Mouse (Mus musculus) stomach, embryonic 16.5 days (tissue): Measurements from ENCODE around the gene Rrnad1. TPM values are rescaled to one million over a fixed set of nuclear protein-coding genes. Genes with fewer than 3 reads are reported as not detected.
A peak's percentile ranks its signal among the peaks of the same experiment; 100 is the strongest.
"Not testable (repeated sequence)": the region's sequence is repeated elsewhere in the genome, so short reads cannot be mapped to it uniquely, and the experiment has no call there.

Experiments used
- ATAC-seq: fragments of 200-750 bp; cut with Nextera tagmentation; 2 replicates; pipeline ENCODE4 v1.8.0; 2017; ENCODE audit warnings: moderate number of reproducible peaks, moderate TSS enrichment; ENCODE audit not compliant: insufficient read depth, low FRiP score
- H3K27ac ChIP-seq: fragments of 300-500 bp; sonication (generic); 2 replicates; pipeline ENCODE4 v1.5.1; 2014; ENCODE audit warnings: low read length
- H3K27me3 ChIP-seq: fragments of 300-500 bp; sonication (generic); 2 replicates; pipeline ENCODE4 v1.6.1; 2014; ENCODE audit warnings: low read length, control low read depth, mixed read lengths; ENCODE audit not compliant: control insufficient read depth, insufficient read depth
- H3K36me3 ChIP-seq: fragments of 300-500 bp; sonication (generic); 2 replicates; pipeline ENCODE4 v1.6.1; 2014; ENCODE audit warnings: low read length; ENCODE audit not compliant: control insufficient read depth, insufficient read depth
- H3K4me1 ChIP-seq: fragments of 300-500 bp; sonication (generic); 2 replicates; pipeline ENCODE4 v1.6.1; 2014; ENCODE audit warnings: low read length, control low read depth, mixed read lengths; ENCODE audit not compliant: control insufficient read depth, insufficient read depth
- H3K4me2 ChIP-seq: fragments of 300-500 bp; sonication (generic); 2 replicates; pipeline ENCODE4 v1.6.1; 2014; ENCODE audit warnings: low read depth, low read length, mixed read lengths
- H3K4me3 ChIP-seq: fragments of 300-500 bp; sonication (generic); replicated peaks from 2 replicates; pipeline ENCODE4 v1.5.1; 2014; ENCODE audit warnings: mild to moderate bottlenecking, low read length
- H3K9ac ChIP-seq: fragments of 300-500 bp; sonication (generic); 2 replicates; pipeline ENCODE4 v1.6.1; 2014; ENCODE audit warnings: low read length
- H3K9me3 ChIP-seq: fragments of 300-500 bp; sonication (generic); replicated peaks from 2 replicates; pipeline ENCODE4 v1.6.1; 2016; ENCODE audit warnings: low read length, control low read depth; ENCODE audit not compliant: control insufficient read depth
- WGBS: fragments of 180-500 bp; shearing (Covaris S2); extraction: QIAGEN DNeasy Blood & Tissue Kit; methylation state at CpG from one replicate; pipeline ENCODE4 v1.1.7; 2014; 5-methylcytosine and 5-hydroxymethylcytosine counted together
- polyA plus RNA-seq: library from polyadenylated mRNA; unstranded; fragments of >200 nt; fragmentation: Nextera tagmentation; extraction: Ambion mirVana; gene quantifications from 2 replicates; pipeline ENCODE4 v1.2.1, GENCODE M21; 2015

The Rrnad1 gene
- polyA plus RNA-seq, 1 experiment from 2014 or later = 19.8 TPM

- H3K27me3 ChIP-seq = no peaks in the 10 kb centered on the region
- no peak overlapping the region for H3K27ac ChIP-seq
- H3K4me2 ChIP-seq = no peak overlapping the region
- 73% methylated on average over 3 of the region's 3 CpGs for WGBS
- no peak for ATAC-seq
- no peak overlapping the region for H3K4me3 ChIP-seq
- no peak overlapping the region for H3K9ac ChIP-seq
- H3K4me1 ChIP-seq = no peaks in the 10 kb centered on the region
- H3K9me3 ChIP-seq = no peaks in the 10 kb centered on the region
- H3K36me3 ChIP-seq = no peaks in the 10 kb centered on the region
Measured at GRCm38 (mm10) chr3:87899776-87900175, 30.7 kb downstream of the Rrnad1 start.

GRCm38 (mm10) chr3:87899266-87899665 lies 31.3 kb downstream of the Rrnad1 start:
- Histone ChIP-seq H3K27me3 (no peaks in the 10 kb centered on the region), H3K36me3 (no peaks in the 10 kb centered on the region), H3K9me3 (no peaks in the 10 kb centered on the region), H3K4me2 (no peak overlapping the region), H3K4me3 (no peak overlapping the region), H3K27ac (no peak overlapping the region), H3K9ac (no peak overlapping the region), H3K4me1 (no peaks in the 10 kb centered on the region)
- no peak for ATAC-seq
- WGBS = 60% methylated on average over 3 of the region's 3 CpGs

GRCm38 (mm10) chr3:87893367-87893905 lies 37.1 kb downstream of the Rrnad1 start:
- no peaks in the 10 kb centered on the region for H3K27me3 ChIP-seq
- WGBS = 67% methylated on average over 3 of the region's 3 CpGs
- no peaks in the 10 kb centered on the region; the same call in 1 of the 2 replicates for H3K9me3 ChIP-seq
- no peak overlapping the region for H3K9ac ChIP-seq
- H3K36me3 ChIP-seq = no peaks in the 10 kb centered on the region
- no peak overlapping the region for H3K4me3 ChIP-seq
- no peaks in the 10 kb centered on the region for H3K4me1 ChIP-seq
- H3K4me2 ChIP-seq = no peak overlapping the region
- no peak for ATAC-seq
- no peak overlapping the region for H3K27ac ChIP-seq

- Histone ChIP-seq H3K27ac (no peak overlapping the region), H3K4me2 (no peak overlapping the region), H3K27me3 (no peaks in the 10 kb centered on the region), H3K4me1 (no peaks in the 10 kb centered on the region), H3K9ac (no peak overlapping the region), H3K4me3 (no peak overlapping the region), H3K36me3 (no peaks in the 10 kb centered on the region), H3K9me3 (no peaks in the 10 kb centered on the region; the same call in 1 of the 2 replicates)
- no peak for ATAC-seq
- 62% methylated on average over 3 of the region's 3 CpGs for WGBS
Measured at GRCm38 (mm10) chr3:87891481-87891880, 39.0 kb downstream of the Rrnad1 start.

- ATAC-seq, H3K4me2 ChIP-seq, H3K27me3 ChIP-seq, H3K9me3 ChIP-seq, H3K36me3 ChIP-seq, H3K9ac ChIP-seq, H3K27ac ChIP-seq, H3K4me3 ChIP-seq: not testable (repeated sequence)
- H3K4me1 ChIP-seq = peaks cover 16% of the 10 kb centered on the region
- WGBS = 83% methylated on average over 4 of the region's 4 CpGs
Measured at GRCm38 (mm10) chr3:87887400-87887799, 43.1 kb downstream of the Rrnad1 start.

GRCm38 (mm10) chr3:87886416-87886815 lies 44.1 kb downstream of the Rrnad1 start:
- no peak overlapping the region for H3K27ac ChIP-seq
- peak overlapping the region; percentile 65 for H3K4me3 ChIP-seq
- no peaks in the 10 kb centered on the region for H3K27me3 ChIP-seq
- H3K4me2 ChIP-seq = peak overlapping the region; percentile 47
- H3K9me3 ChIP-seq = no peaks in the 10 kb centered on the region; the same call in 1 of the 2 replicates
- no peak for ATAC-seq
- H3K36me3 ChIP-seq = no peaks in the 10 kb centered on the region
- peak overlapping the region; percentile 57; the same call in 1 of the 2 replicates for H3K9ac ChIP-seq
- 84% methylated on average over 6 of the region's 6 CpGs for WGBS
- H3K4me1 ChIP-seq = peaks cover 16% of the 10 kb centered on the region

GRCm38 (mm10) chr3:87886004-87886365 lies 44.5 kb downstream of the Rrnad1 start:
- Histone ChIP-seq H3K9ac (peak overlapping the region; percentile 57), H3K27ac (no peak overlapping the region), H3K36me3 (no peaks in the 10 kb centered on the region), H3K27me3 (no peaks in the 10 kb centered on the region), H3K9me3 (no peaks in the 10 kb centered on the region; the same call in 1 of the 2 replicates), H3K4me3 (peak overlapping the region; percentile 65), H3K4me2 (peak overlapping the region; percentile 47), H3K4me1 (peaks cover 16% of the 10 kb centered on the region)
- 10% methylated on average over 10 of the region's 10 CpGs for WGBS
- ATAC-seq = peak; percentile 4; the same call in 1 of the 2 replicates

GRCm38 (mm10) chr3:87885281-87886003 lies 45.1 kb downstream of the Rrnad1 start, which contains the start of gene Prcc:
Prcc (minus strand) TSS chr3:87885608.
- Histone ChIP-seq H3K27ac (peak within 1 kb of the TSS; percentile 92), H3K4me1 (peaks cover 16% of the 10 kb centered on the region), H3K9me3 (no peaks in the 10 kb centered on the region; the same call in 1 of the 2 replicates), H3K9ac (peak within 1 kb of the TSS; percentile 82), H3K4me3 (peak within 1 kb of the TSS; percentile 65), H3K27me3 (no peaks in the 10 kb centered on the region), H3K4me2 (peak within 1 kb of the TSS; percentile 84), H3K36me3 (no peaks in the 10 kb centered on the region)
- under 1% methylated on average over 30 of the region's 33 CpGs for WGBS
- peak; percentile 97 for ATAC-seq

- Histone ChIP-seq H3K9me3 (no peaks in the 10 kb centered on the region; the same call in 1 of the 2 replicates), H3K4me2 (peak overlapping the region; percentile 84), H3K4me3 (peak overlapping the region; percentile 65), H3K27ac (peak overlapping the region; percentile 92), H3K9ac (peak overlapping the region; percentile 82), H3K4me1 (peaks cover 16% of the 10 kb centered on the region), H3K27me3 (no peaks in the 10 kb centered on the region), H3K36me3 (no peaks in the 10 kb centered on the region)
- WGBS = under 1% methylated on average over 27 of the region's 28 CpGs
- peak; percentile 2; the same call in 1 of the 2 replicates for ATAC-seq
Measured at GRCm38 (mm10) chr3:87884708-87885251, 45.7 kb downstream of the Rrnad1 start.
